Mouse (Mus musculus): ENCODE data around the gene Stom. TPM values are rescaled to one million over a fixed set of nuclear protein-coding genes. Genes with fewer than 3 reads are reported as not detected.

Stom gene
- polyA plus RNA-seq, 1 experiment from 2014 or later, result 17.6 TPM

GRCm38 (mm10) chr2:35287017-35287620 is 49.7 kb downstream of the Stom start:
- no peak overlapping the region for H3K9ac ChIP-seq (replicated peaks)
- no peak overlapping the region for H3K27ac ChIP-seq (replicated peaks)
- H3K4me3 ChIP-seq (replicated peaks), result no peak overlapping the region
- no peak for ATAC-seq (ENCODE audit: low FRiP score)
- WGBS, result 92% methylated on average over 11 of the region's 12 CpGs
- no peaks in the 10 kb centered on the region for H3K9me3 ChIP-seq (replicated peaks)
- no peaks in the 10 kb centered on the region for H3K36me3 ChIP-seq
- no peak overlapping the region for H3K4me2 ChIP-seq
- H3K4me1 ChIP-seq, result peaks cover 6% of the 10 kb centered on the region
- peaks cover 19% of the 10 kb centered on the region for H3K27me3 ChIP-seq (replicated peaks)

GRCm38 (mm10) chr2:35285209-35285608 is 51.6 kb downstream of the Stom start:
- H3K4me1 ChIP-seq, result peaks cover 7% of the 10 kb centered on the region
- H3K4me2 ChIP-seq, result no peak overlapping the region
- peaks cover 35% of the 10 kb centered on the region for H3K27me3 ChIP-seq (replicated peaks)
- 83% methylated on average over 5 of the region's 5 CpGs for WGBS
- no peak overlapping the region for H3K27ac ChIP-seq (replicated peaks)
- no peaks in the 10 kb centered on the region for H3K36me3 ChIP-seq
- no peaks in the 10 kb centered on the region for H3K9me3 ChIP-seq (replicated peaks)
- ATAC-seq (ENCODE audit: low FRiP score), result no peak
- H3K4me3 ChIP-seq (replicated peaks), result no peak overlapping the region
- H3K9ac ChIP-seq (replicated peaks), result no peak overlapping the region

- H3K9me3 ChIP-seq (replicated peaks), result no peaks in the 10 kb centered on the region
- no peak overlapping the region for H3K4me2 ChIP-seq
- H3K27ac ChIP-seq (replicated peaks), result no peak overlapping the region
- no peak for ATAC-seq (ENCODE audit: low FRiP score)
- peaks cover 35% of the 10 kb centered on the region for H3K27me3 ChIP-seq (replicated peaks)
- H3K4me1 ChIP-seq, result peaks cover 7% of the 10 kb centered on the region
- H3K4me3 ChIP-seq (replicated peaks), result no peak overlapping the region
- no peak overlapping the region for H3K9ac ChIP-seq (replicated peaks)
- 84% methylated on average over 4 of the region's 4 CpGs for WGBS
- H3K36me3 ChIP-seq, result no peaks in the 10 kb centered on the region
Measured at GRCm38 (mm10) chr2:35283997-35284396, 52.8 kb downstream of the Stom start.

- H3K36me3 ChIP-seq, result no peaks in the 10 kb centered on the region
- no peak overlapping the region for H3K27ac ChIP-seq (replicated peaks)
- no peaks in the 10 kb centered on the region for H3K9me3 ChIP-seq (replicated peaks)
- H3K9ac ChIP-seq (replicated peaks), result 0 out of 2 replicates have a peak overlapping the region, but pooled peaks have one; percentile 27
- H3K4me2 ChIP-seq, result peak overlapping the region; percentile 53
- peaks cover 7% of the 10 kb centered on the region for H3K4me1 ChIP-seq
- peak overlapping the region; percentile 27 for H3K4me3 ChIP-seq (replicated peaks)
- peaks cover 35% of the 10 kb centered on the region for H3K27me3 ChIP-seq (replicated peaks)
- no peak for ATAC-seq (ENCODE audit: low FRiP score)
- WGBS, result 2% methylated on average over 32 of the region's 32 CpGs
Measured at GRCm38 (mm10) chr2:35282214-35282613, 54.6 kb downstream of the Stom start.

DNA sequence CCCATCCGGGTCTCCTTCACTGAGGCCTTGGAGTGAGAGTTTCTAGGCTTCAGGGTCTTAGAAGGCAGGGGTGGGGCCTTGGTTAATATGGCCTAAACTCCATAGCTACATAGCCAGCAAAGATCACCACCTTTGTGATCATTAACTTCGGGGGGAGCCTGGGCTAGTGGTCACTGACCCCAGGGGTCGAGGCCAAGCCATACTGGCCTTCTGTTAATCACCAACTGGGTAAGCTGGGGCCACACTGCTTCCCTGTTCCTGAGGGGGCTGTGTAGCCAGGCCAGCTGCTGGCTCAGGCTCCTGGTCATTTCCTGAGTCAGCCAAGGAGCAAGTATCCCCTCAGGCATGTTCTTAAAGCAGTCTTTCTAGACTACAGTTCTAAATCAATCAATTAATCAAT is 56.8 kb downstream of the Stom start:
- no peak for ATAC-seq (ENCODE audit: low FRiP score)
- WGBS, result 67% methylated on average over 3 of the region's 3 CpGs

GRCm38 (mm10) chr2:35278371-35279210 is 58.2 kb downstream of the Stom start:
- peaks cover 7% of the 10 kb centered on the region for H3K4me1 ChIP-seq
- ATAC-seq (ENCODE audit: low FRiP score), result no peak
- no peak overlapping the region for H3K27ac ChIP-seq (replicated peaks)
- peaks cover 29% of the 10 kb centered on the region for H3K27me3 ChIP-seq (replicated peaks)
- no peak overlapping the region for H3K4me2 ChIP-seq
- H3K9ac ChIP-seq (replicated peaks), result no peak overlapping the region
- no peaks in the 10 kb centered on the region for H3K9me3 ChIP-seq (replicated peaks)
- 81% methylated on average over 7 of the region's 7 CpGs for WGBS
- no peak overlapping the region for H3K4me3 ChIP-seq (replicated peaks)
- no peaks in the 10 kb centered on the region for H3K36me3 ChIP-seq

More for the DNA sequence above, 56.8 kb downstream of the Stom start:
- H3K27me3 ChIP-seq (replicated peaks), result peaks cover 35% of the 10 kb centered on the region
- H3K36me3 ChIP-seq, result no peaks in the 10 kb centered on the region
- no peak overlapping the region for H3K27ac ChIP-seq (replicated peaks)
- no peak overlapping the region for H3K9ac ChIP-seq (replicated peaks)
- H3K4me1 ChIP-seq, result peaks cover 7% of the 10 kb centered on the region
- H3K4me3 ChIP-seq (replicated peaks), result no peak overlapping the region
- H3K4me2 ChIP-seq, result no peak overlapping the region
- no peaks in the 10 kb centered on the region for H3K9me3 ChIP-seq (replicated peaks)

GRCm38 (mm10) chr2:35277686-35278085 is 59.1 kb downstream of the Stom start:
- Histone ChIP-seq H3K4me1 (peaks cover 7% of the 10 kb centered on the region), H3K36me3 (no peaks in the 10 kb centered on the region), H3K27ac (replicated peaks) (no peak overlapping the region), H3K9ac (replicated peaks) (no peak overlapping the region), H3K4me3 (replicated peaks) (no peak overlapping the region), H3K4me2 (no peak overlapping the region), H3K9me3 (replicated peaks) (no peaks in the 10 kb centered on the region), H3K27me3 (replicated peaks) (peaks cover 20% of the 10 kb centered on the region)
- ATAC-seq (ENCODE audit: low FRiP score), result no peak
- WGBS, result 81% methylated on average over 3 of the region's 3 CpGs

- no peak overlapping the region for H3K27ac ChIP-seq (replicated peaks)
- ATAC-seq (ENCODE audit: low FRiP score), result no peak
- 38% methylated on average over 2 of the region's 2 CpGs for WGBS
Measured at GRCm38 (mm10) chr2:35273536-35273935, 63.2 kb downstream of the Stom start.

GRCm38 (mm10) chr2:35272881-35273280 is 63.9 kb downstream of the Stom start:
- no peak for ATAC-seq (ENCODE audit: low FRiP score)
- H3K36me3 ChIP-seq, result no peaks in the 10 kb centered on the region
- no peaks in the 10 kb centered on the region for H3K27me3 ChIP-seq (replicated peaks)
- no peak overlapping the region for H3K27ac ChIP-seq (replicated peaks)
- H3K9ac ChIP-seq (replicated peaks), result no peak overlapping the region
- H3K4me3 ChIP-seq (replicated peaks), result no peak overlapping the region
- 84% methylated on average over 6 of the region's 6 CpGs for WGBS
- no peak overlapping the region for H3K4me2 ChIP-seq
- H3K4me1 ChIP-seq, result peaks cover 5% of the 10 kb centered on the region
- no peaks in the 10 kb centered on the region for H3K9me3 ChIP-seq (replicated peaks)

More at GRCm38 (mm10) chr2:35273536-35273935, 63.2 kb downstream of the Stom start:
- no peaks in the 10 kb centered on the region for H3K36me3 ChIP-seq
- H3K4me2 ChIP-seq, result no peak overlapping the region
- H3K4me3 ChIP-seq (replicated peaks), result no peak overlapping the region
- H3K27me3 ChIP-seq (replicated peaks), result no peaks in the 10 kb centered on the region
- peaks cover 5% of the 10 kb centered on the region for H3K4me1 ChIP-seq
- H3K9me3 ChIP-seq (replicated peaks), result no peaks in the 10 kb centered on the region
- H3K9ac ChIP-seq (replicated peaks), result no peak overlapping the region

DNA sequence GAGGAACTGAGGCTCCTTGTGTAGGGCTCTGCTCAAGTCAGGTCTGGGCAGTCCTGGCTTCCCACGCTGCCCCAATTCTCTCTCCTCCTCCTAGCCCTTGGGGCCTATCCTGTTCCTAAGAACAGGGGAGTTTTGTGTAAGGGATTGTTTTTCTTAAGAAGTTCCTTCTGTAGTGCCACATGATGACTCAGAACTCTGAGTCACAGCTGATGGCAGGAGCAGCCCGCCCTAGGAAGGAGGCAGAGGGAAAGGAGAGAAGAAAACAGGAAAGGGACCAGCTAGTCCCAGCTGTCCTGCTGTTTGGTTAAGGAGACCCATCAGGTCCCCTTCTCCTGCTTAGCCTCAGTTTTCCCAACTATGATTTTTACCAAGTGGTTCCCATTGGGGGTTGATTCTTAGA is 65.0 kb downstream of the Stom start:
- H3K27ac ChIP-seq (replicated peaks), result no peak overlapping the region
- no peak for ATAC-seq (ENCODE audit: low FRiP score)
- no peaks in the 10 kb centered on the region for H3K36me3 ChIP-seq
- H3K4me1 ChIP-seq, result peaks cover 9% of the 10 kb centered on the region
- no peak overlapping the region for H3K9ac ChIP-seq (replicated peaks)
- no peaks in the 10 kb centered on the region for H3K9me3 ChIP-seq (replicated peaks)
- H3K27me3 ChIP-seq (replicated peaks), result no peaks in the 10 kb centered on the region
- H3K4me3 ChIP-seq (replicated peaks), result no peak overlapping the region
- no peak overlapping the region for H3K4me2 ChIP-seq
- 90% methylated on average over 2 of the region's 2 CpGs for WGBS

DNA sequence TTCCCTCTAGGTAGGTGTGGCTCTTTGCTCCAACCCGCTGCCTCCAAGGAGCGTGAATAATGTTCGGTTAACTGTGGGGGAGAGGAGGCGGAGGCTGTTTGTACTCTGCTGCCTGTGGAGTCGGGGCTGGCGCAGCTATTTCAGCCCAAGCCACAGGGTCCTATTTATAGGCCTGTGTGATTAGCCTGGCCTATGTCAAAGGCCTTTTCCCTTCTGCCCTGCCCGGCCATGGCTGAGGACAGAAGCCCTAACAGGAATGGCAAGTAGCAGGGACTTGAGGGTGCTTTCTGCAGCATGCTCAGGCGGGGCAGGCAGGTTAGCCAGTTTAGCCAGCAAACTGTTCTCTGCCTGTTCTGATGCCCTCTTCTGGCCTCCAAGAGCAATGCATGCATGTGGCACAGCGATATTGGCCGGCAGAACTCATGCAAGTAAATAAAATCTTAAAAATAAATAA is 66.2 kb downstream of the Stom start:
- no peak; the same call in 1 of the 2 replicates for ATAC-seq (ENCODE audit: low FRiP score)

DNA sequence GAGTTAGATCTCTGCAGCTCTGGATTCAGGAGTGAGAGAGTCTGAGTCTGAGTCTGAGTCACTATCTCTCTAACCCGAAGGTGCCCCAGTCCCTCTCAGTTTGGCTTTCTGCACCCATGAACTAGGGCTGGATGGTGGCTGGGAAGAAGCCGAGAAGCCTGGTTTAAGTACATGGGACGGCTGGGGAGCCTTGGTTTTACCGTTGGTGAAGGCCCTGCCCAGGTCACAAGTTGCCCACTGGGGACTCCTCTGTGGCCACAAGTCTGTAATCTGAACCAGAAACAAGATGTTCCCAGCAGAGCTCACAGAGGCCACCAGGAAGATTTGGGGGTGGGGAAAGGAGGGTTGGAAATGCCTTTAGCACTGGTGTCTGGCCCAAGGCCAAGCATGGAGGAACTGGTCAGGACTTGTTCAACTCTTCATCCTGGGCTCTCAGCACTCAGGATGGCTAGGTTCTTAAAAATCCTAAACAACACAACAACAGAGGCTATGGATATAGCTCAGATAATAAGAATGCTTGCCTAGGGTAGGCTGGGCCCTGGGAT is 67.0 kb downstream of the Stom start:
- no peaks in the 10 kb centered on the region for H3K27me3 ChIP-seq (replicated peaks)
- H3K4me3 ChIP-seq (replicated peaks), result no peak overlapping the region
- peaks cover 14% of the 10 kb centered on the region for H3K4me1 ChIP-seq
- H3K36me3 ChIP-seq, result no peaks in the 10 kb centered on the region
- H3K27ac ChIP-seq (replicated peaks), result no peak overlapping the region
- WGBS, result 89% methylated on average over 4 of the region's 4 CpGs
- no peak overlapping the region for H3K9ac ChIP-seq (replicated peaks)
- H3K9me3 ChIP-seq (replicated peaks), result no peaks in the 10 kb centered on the region
- no peak overlapping the region for H3K4me2 ChIP-seq
- ATAC-seq (ENCODE audit: low FRiP score), result no peak

More for the DNA sequence above, 66.2 kb downstream of the Stom start:
- Histone ChIP-seq H3K4me3 (replicated peaks) (no peak overlapping the region), H3K4me1 (peaks cover 11% of the 10 kb centered on the region), H3K9me3 (replicated peaks) (no peaks in the 10 kb centered on the region), H3K4me2 (peak overlapping the region; percentile 35), H3K9ac (replicated peaks) (no peak overlapping the region), H3K27me3 (replicated peaks) (no peaks in the 10 kb centered on the region), H3K27ac (replicated peaks) (no peak overlapping the region), H3K36me3 (no peaks in the 10 kb centered on the region)
- WGBS, result 6% methylated on average over 10 of the region's 10 CpGs

Measured in neural tube, embryonic 15.5 days (tissue).